Mouse (Mus musculus) MEL (cell line): ENCODE data around the gene Sertad2. TPM values are rescaled to one million over a fixed set of nuclear protein-coding genes. Genes with fewer than 3 reads are reported as not detected.
A peak's percentile ranks its signal among the peaks of the same experiment; 100 is the strongest.

Experiments
- DNase-seq: peaks from one replicate; pipeline ENCODE4 v3.0.0; 2011; ENCODE audit warnings: low read depth, low spot score
- H3K27ac ChIP-seq: 2 replicates; pipeline ENCODE4 v1.5.1; 2012; ENCODE audit warnings: low read depth, mild to moderate bottlenecking, control low read depth, low read length, moderate library complexity; ENCODE audit not compliant: control insufficient read depth
- H3K27me3 ChIP-seq, 2 experiments: fragments of 150-350 bp in 1 of 2; sonication (generic) in 1 of 2; 2 replicates each; pipeline ENCODE4 v1.6.1; 2012; ENCODE audit warnings: low read length in 2 of 2, mild to moderate bottlenecking in 2 of 2, improper control_type of control experiment in 1 of 2, moderate library complexity in 1 of 2; ENCODE audit not compliant: insufficient read depth in 2 of 2, control insufficient read depth in 1 of 2
- H3K36me3 ChIP-seq, 2 experiments: 2 replicates each; pipeline ENCODE4 v1.6.1; 2012 to 2014; ENCODE audit warnings: low read length in 2 of 2, improper control_type of control experiment in 1 of 2, inconsistent platforms in 1 of 2, mild to moderate bottlenecking in 1 of 2; ENCODE audit not compliant: insufficient read depth in 2 of 2, control insufficient read depth in 1 of 2
- H3K4me1 ChIP-seq, 2 experiments: fragments of 150-350 bp in 1 of 2; sonication (generic) in 1 of 2; 2 replicates each; pipeline ENCODE4 v1.6.1; 2012; ENCODE audit warnings: low read length in 2 of 2, improper control_type of control experiment in 1 of 2, mild to moderate bottlenecking in 1 of 2; ENCODE audit not compliant: insufficient read depth in 2 of 2, control insufficient read depth in 1 of 2
- H3K4me3 ChIP-seq, 2 experiments: fragments of 150-350 bp in 1 of 2; sonication (generic) in 1 of 2; 2 replicates each; pipeline ENCODE4 v1.5.1; 2012; ENCODE audit warnings: low read depth in 2 of 2, low read length in 2 of 2, mild to moderate bottlenecking in 2 of 2, moderate library complexity in 2 of 2, control low read depth in 1 of 2, improper control_type of control experiment in 1 of 2; ENCODE audit not compliant: control insufficient read depth in 1 of 2, insufficient read depth in 1 of 2
- H3K79me2 ChIP-seq: 2 replicates; pipeline ENCODE4 v1.6.1; 2012; ENCODE audit warnings: mild to moderate bottlenecking, low read length, moderate library complexity; ENCODE audit not compliant: control insufficient read depth, poor library complexity, insufficient read depth
- H3K9ac ChIP-seq: 2 replicates; pipeline ENCODE4 v1.6.1; 2012; ENCODE audit warnings: low read depth, mild to moderate bottlenecking, control low read depth, low read length, moderate library complexity; ENCODE audit not compliant: control insufficient read depth, poor library complexity, severe bottlenecking
- H3K9me3 ChIP-seq: fragments of 150-350 bp; sonication (generic); replicated peaks from 2 replicates; pipeline ENCODE4 v1.6.1; 2012; ENCODE audit warnings: mild to moderate bottlenecking, low read length, improper control_type of control experiment, moderate library complexity; ENCODE audit not compliant: insufficient read depth
- BHLHE40 ChIP-seq: IDR thresholded peaks from 2 replicates; pipeline ENCODE4 v1.6.1; 2012; ENCODE audit warnings: low read depth, mild to moderate bottlenecking, inconsistent platforms, low read length, improper control_type of control experiment, borderline replicate concordance
- CHD1 ChIP-seq: IDR thresholded peaks from 2 replicates; pipeline ENCODE4 v1.6.1; 2012; ENCODE audit warnings: low read depth, mild to moderate bottlenecking, inconsistent platforms, low read length, improper control_type of control experiment
- ELF1 ChIP-seq: IDR thresholded peaks from 2 replicates; pipeline ENCODE4 v1.6.1; 2014; ENCODE audit warnings: low read depth, mild to moderate bottlenecking, inconsistent platforms, low read length, improper control_type of control experiment, moderate library complexity
- HCFC1 ChIP-seq: IDR thresholded peaks from 2 replicates; pipeline ENCODE4 v1.6.1; 2012; ENCODE audit warnings: low read depth, mild to moderate bottlenecking, inconsistent platforms, low read length, improper control_type of control experiment, moderate library complexity
- JUND ChIP-seq: IDR thresholded peaks from 2 replicates; pipeline ENCODE4 v1.6.1; 2011; ENCODE audit warnings: low read depth, mild to moderate bottlenecking, improper control_type of control experiment, low read length
- KAT2A ChIP-seq: conservative IDR thresholded peaks from 2 replicates; pipeline ENCODE4 v1.6.1; 2012; ENCODE audit warnings: low read depth, low read length, improper control_type of control experiment, inconsistent platforms
- MAFK ChIP-seq: IDR thresholded peaks from 2 replicates; pipeline ENCODE4 v1.6.1; 2011; ENCODE audit warnings: low read depth, mild to moderate bottlenecking, low read length, improper control_type of control experiment, borderline replicate concordance
- MAX ChIP-seq: IDR thresholded peaks from 2 replicates; pipeline ENCODE4 v1.6.1; 2011; ENCODE audit warnings: low read length, improper control_type of control experiment
- MAZ ChIP-seq: IDR thresholded peaks from 2 replicates; pipeline ENCODE4 v1.6.1; 2012; ENCODE audit warnings: low read depth, mild to moderate bottlenecking, inconsistent platforms, low read length, improper control_type of control experiment
- MXI1 ChIP-seq: IDR thresholded peaks from 2 replicates; pipeline ENCODE4 v1.6.1; 2011; ENCODE audit warnings: mild to moderate bottlenecking, low read depth, low read length, improper control_type of control experiment
- MYB ChIP-seq: IDR thresholded peaks from 2 replicates; pipeline ENCODE4 v1.6.1; 2011; ENCODE audit warnings: mild to moderate bottlenecking, low read depth, low read length, improper control_type of control experiment
- MYC ChIP-seq: IDR thresholded peaks from 2 replicates; pipeline ENCODE4 v1.6.1; 2011; ENCODE audit warnings: low read depth, mild to moderate bottlenecking, low read length, improper control_type of control experiment, moderate library complexity
- NELFE ChIP-seq: IDR thresholded peaks from 2 replicates; pipeline ENCODE4 v1.6.1; 2011; ENCODE audit warnings: low read depth, low read length, improper control_type of control experiment
- NRF1 ChIP-seq: IDR thresholded peaks from 2 replicates; pipeline ENCODE4 v1.6.1; 2014; ENCODE audit warnings: low read depth, mild to moderate bottlenecking, inconsistent platforms, low read length, improper control_type of control experiment, moderate library complexity; ENCODE audit not compliant: poor library complexity, insufficient read depth, severe bottlenecking
- POLR2A ChIP-seq, 2 experiments: IDR thresholded peaks; 2 replicates each; pipeline ENCODE4 v1.6.1; 2011 to 2012; ENCODE audit warnings: low read length in 2 of 2, mild to moderate bottlenecking in 2 of 2, control low read depth in 1 of 2, improper control_type of control experiment in 1 of 2, low read depth in 1 of 2, moderate library complexity in 1 of 2; ENCODE audit not compliant: control insufficient read depth in 1 of 2, insufficient read depth in 1 of 2, poor library complexity in 1 of 2
- POLR2AphosphoS5 ChIP-seq: IDR thresholded peaks from 2 replicates; pipeline ENCODE4 v1.6.1; 2012; ENCODE audit warnings: low read depth, borderline replicate concordance, mild to moderate bottlenecking, inconsistent platforms, low read length, moderate library complexity, mixed read lengths
- RCOR1 ChIP-seq: IDR thresholded peaks from 2 replicates; pipeline ENCODE4 v1.6.1; 2012; ENCODE audit warnings: low read depth, mild to moderate bottlenecking, inconsistent platforms, low read length, improper control_type of control experiment
- SIN3A ChIP-seq: IDR thresholded peaks from 2 replicates; pipeline ENCODE4 v1.6.1; 2012; ENCODE audit warnings: low read length, improper control_type of control experiment, inconsistent platforms
- TAL1 ChIP-seq: IDR thresholded peaks from 2 replicates; pipeline ENCODE4 v1.6.1; 2012; ENCODE audit warnings: mild to moderate bottlenecking, inconsistent platforms, low read length, moderate library complexity, mixed read lengths
- TBP ChIP-seq: IDR thresholded peaks from 2 replicates; pipeline ENCODE4 v1.8.0; 2011; ENCODE audit warnings: low read depth, low read length, improper control_type of control experiment
- TCF12 ChIP-seq: IDR thresholded peaks from 2 replicates; pipeline ENCODE4 v1.6.1; 2014; ENCODE audit warnings: low read depth, mild to moderate bottlenecking, inconsistent platforms, low read length, improper control_type of control experiment, moderate library complexity
- UBTF ChIP-seq: IDR thresholded peaks from 2 replicates; pipeline ENCODE4 v1.6.1; 2012; ENCODE audit warnings: low read depth, mild to moderate bottlenecking, inconsistent platforms, low read length, improper control_type of control experiment, moderate library complexity, borderline replicate concordance; ENCODE audit not compliant: insufficient read depth
- USF2 ChIP-seq, 2 experiments: IDR thresholded peaks; 2 replicates each; pipeline ENCODE4 v1.6.1; 2011 to 2012; ENCODE audit warnings: improper control_type of control experiment in 2 of 2, low read length in 2 of 2, borderline replicate concordance in 1 of 2, inconsistent platforms in 1 of 2, low read depth in 1 of 2, mild to moderate bottlenecking in 1 of 2; ENCODE audit not compliant: insufficient read depth in 1 of 2
- ZC3H11A ChIP-seq: IDR thresholded peaks from 2 replicates; pipeline ENCODE4 v1.6.1; 2012; ENCODE audit warnings: low read depth, mild to moderate bottlenecking, inconsistent platforms, low read length, improper control_type of control experiment
- ZKSCAN1 ChIP-seq: IDR thresholded peaks from 2 replicates; pipeline ENCODE4 v1.6.1; 2012; ENCODE audit warnings: low read depth, mild to moderate bottlenecking, inconsistent platforms, low read length, improper control_type of control experiment, moderate library complexity
- ZMIZ1 ChIP-seq: IDR thresholded peaks from 2 replicates; pipeline ENCODE4 v1.6.1; 2012; ENCODE audit warnings: low read depth, mild to moderate bottlenecking, inconsistent platforms, low read length, improper control_type of control experiment, moderate library complexity
- polyA plus RNA-seq, 2 experiments: library from polyadenylated mRNA; stranded (reverse) in 1 of 2; unstranded in 1 of 2; fragments of >175 nt in 1 of 2; fragments of >200 nt in 1 of 2; gene quantifications; 2 replicates each; pipeline versions ENCODE4 v1.2.1 to v1.2.4; 2012; ENCODE audit warnings: low replicate concordance in 2 of 2, low read depth in 1 of 2; ENCODE audit not compliant: insufficient read length in 2 of 2, insufficient read depth in 1 of 2, missing spikeins in 1 of 2
- total RNA-seq: library from RNA; depleted of rRNA; stranded (reverse); fragments of 300-350 nt; gene quantifications from 2 replicates; pipeline ENCODE4 v1.2.3, GENCODE M21; 2012

The Sertad2 gene
- total and polyA plus RNA-seq, 3 experiments = 7.0 to 11.5 TPM; not detected in 1

GRCm38 (mm10) chr11:20543453-20544120 is 534 bp downstream of the Sertad2 start:
- peak overlapping the region; percentile 76 for H3K9ac ChIP-seq
- peak; percentile 72; the same call in 1 of the 2 replicates for TF ChIP-seq MAZ
- no peak; the same call in 1 of the 2 replicates for TF ChIP-seq ELF1
- TF ChIP-seq USF2 (IDR thresholded peaks at IDR 0.05; ENCODE audit: borderline replicate concordance in 1 of 2, insufficient read depth in 1 of 2, low read depth in 1 of 2, low read length in 2 of 2) = no peak
- no peak for TF ChIP-seq POLR2AphosphoS5
- TF ChIP-seq TBP = peak; percentile 72; the same call in 1 of the 2 replicates
- peak; percentile 32; the same call in 1 of the 2 replicates for TF ChIP-seq SIN3A
- 0 out of 2 replicates have a peak, but pooled peaks have one; percentile 11 for TF ChIP-seq TCF12
- TF ChIP-seq KAT2A = no peak
- TF ChIP-seq MAX = 0 out of 2 replicates have a peak, but pooled peaks have one; percentile 22
- no peak for TF ChIP-seq CHD1
- peak; percentile 32; the same call in 1 of the 2 replicates for TF ChIP-seq MXI1
- TF ChIP-seq ZKSCAN1 = no peak
- peak; percentile 87; the same call in 1 of the 2 replicates for TF ChIP-seq UBTF
- peak; percentile 25; the same call in 1 of the 2 replicates for TF ChIP-seq HCFC1
- TF ChIP-seq POLR2A (IDR thresholded peaks at IDR 0.05; ENCODE audit: control insufficient read depth in 1 of 2, insufficient read depth in 1 of 2, low read depth in 1 of 2, low read length in 2 of 2, poor library complexity in 1 of 2) = no peak; a peak in 2 of 4 replicates
- TF ChIP-seq MAFK = no peak
- no peak for TF ChIP-seq MYB
- no peak for TF ChIP-seq TAL1
- TF ChIP-seq NELFE = no peak
- TF ChIP-seq, all 39 proteins: peak for 8
- Histone ChIP-seq H3K4me1 (peaks cover 9 to 18% of the 10 kb centered on the region in 2 experiments), H3K27ac (peak overlapping the region; percentile 76), H3K79me2 (peaks cover 6% of the 10 kb centered on the region; the same call in 1 of the 2 replicates), H3K27me3 (no peaks in the 10 kb centered on the region), H3K9me3 (no peaks in the 10 kb centered on the region), H3K36me3 (peaks cover 0 to 13% of the 10 kb centered on the region in 2 experiments; a peak in 2 of 4 replicates), H3K4me3 (peak overlapping the region; percentile 90 to 99)
- DNase-seq = peak; percentile 81

- DNase-seq = peak; percentile 29
- peak overlapping the region; percentile 76 for H3K9ac ChIP-seq
- peak overlapping the region; percentile 90 to 99 for H3K4me3 ChIP-seq
- peaks cover 0 to 5% of the 10 kb centered on the region in 2 experiments; a peak in 2 of 4 replicates for H3K36me3 ChIP-seq
- H3K27me3 ChIP-seq = no peaks in the 10 kb centered on the region
- no peak overlapping the region for H3K27ac ChIP-seq
- H3K9me3 ChIP-seq = no peaks in the 10 kb centered on the region
- peaks cover 9 to 10% of the 10 kb centered on the region in 2 experiments for H3K4me1 ChIP-seq
- TF ChIP-seq POLR2A (IDR thresholded peaks at IDR 0.05; ENCODE audit: control insufficient read depth in 1 of 2, insufficient read depth in 1 of 2, low read depth in 1 of 2, low read length in 2 of 2, poor library complexity in 1 of 2) = no peak
- no peak for TF ChIP-seq CHD1
- TF ChIP-seq MYC = no peak
- TF ChIP-seq MAFK = no peak
- TF ChIP-seq ELF1 = no peak
- TF ChIP-seq MXI1 = no peak
- no peak for TF ChIP-seq JUND
- TF ChIP-seq NRF1 = no peak
- no peak for TF ChIP-seq HCFC1
- TF ChIP-seq BHLHE40 = no peak
- TF ChIP-seq ZMIZ1 = no peak
- TF ChIP-seq TAL1 = no peak
- TF ChIP-seq SIN3A = no peak
- TF ChIP-seq MAX = no peak
- TF ChIP-seq RCOR1 = no peak
- no peak for TF ChIP-seq ZC3H11A
- TF ChIP-seq, all 39 proteins: peak for 0
- H3K79me2 ChIP-seq = peaks cover 6% of the 10 kb centered on the region; the same call in 1 of the 2 replicates
Observed at GRCm38 (mm10) chr11:20544376-20544775, 1.3 kb downstream of the Sertad2 start.
